Comparison of ENCODE assay signal across 8 mouse cellular contexts in the genomic region with DNA sequence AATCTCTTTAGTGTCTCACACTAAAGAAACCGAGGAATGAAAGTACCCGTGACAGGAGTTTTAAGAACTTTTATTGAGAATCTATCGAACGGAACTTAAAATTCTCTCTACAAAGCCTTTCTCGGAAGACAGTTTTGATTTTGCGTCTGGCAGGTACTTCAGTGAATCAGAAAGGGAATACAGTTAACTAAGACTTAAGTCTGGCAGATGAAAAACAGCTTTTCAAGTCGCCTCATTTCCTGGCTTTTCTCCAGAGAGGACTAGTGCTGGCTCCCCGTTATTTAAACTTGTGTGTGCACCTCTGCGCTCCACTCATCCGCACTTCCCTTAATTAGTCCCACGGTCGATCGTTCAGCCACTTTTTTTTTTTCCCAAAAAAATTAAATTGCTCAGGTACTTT. TPM values are rescaled to one million over a fixed set of nuclear protein-coding genes. Genes with fewer than 3 reads are reported as not detected.
DNase-seq lines count a peak whose midpoint lies in the region; ATAC-seq and TF ChIP-seq lines count a peak whose summit lies in the region.

No protein-coding gene starts in this region.

- H3K9me3 ChIP-seq in midbrain, embryonic 16.5 days (replicated peaks; ENCODE audit: control insufficient read depth, low read length, poor library complexity, severe bottlenecking), result no peaks in the 10 kb centered on the region

- H3K27ac ChIP-seq in thymus, adult 2 months (ENCODE audit: control insufficient read depth, insufficient read depth, low read length), result peak overlapping the region; percentile 35
- peak overlapping the region; percentile 87 for H3K27ac ChIP-seq in midbrain, embryonic 16.5 days (ENCODE audit: low read length)

- TF ChIP-seq POLR2A in thymus, adult 2 months (IDR thresholded peaks at IDR 0.05; ENCODE audit: control insufficient read depth, extremely low read depth, insufficient read depth, low read length, poor library complexity), result no peak

- TF ChIP-seq CTCF in thymus, adult 2 months (IDR thresholded peaks at IDR 0.05; ENCODE audit: borderline replicate concordance, control insufficient read depth, extremely low read depth, insufficient read depth, low read length, poor library complexity), result no peak

- peak overlapping the region; percentile 83 for H3K4me2 ChIP-seq in midbrain, embryonic 16.5 days (ENCODE audit: low read length)

- DNase-seq in embryo, embryonic 10 days (ENCODE audit: low spot score), result peak; percentile 46
- no peak for DNase-seq in embryo, embryonic 10.5 days (ENCODE audit: low spot score)
- peak; percentile 19 for DNase-seq in thymus, adult 2 months
- no peak for DNase-seq in thymus, postnatal 4 days
- DNase-seq in induced T-regulatory cell, adult 2 months (ENCODE audit: low read depth), result peak; percentile 51
- DNase-seq in urinary bladder, postnatal 4 days (ENCODE audit: low spot score in 2 of 2), result no peak
- no peak for DNase-seq in urinary bladder, postnatal 36 days (ENCODE audit: low spot score in 2 of 2)

- H3K36me3 ChIP-seq in thymus, adult 2 months (ENCODE audit: control insufficient read depth, insufficient read depth, low read length), result no peaks in the 10 kb centered on the region
- H3K36me3 ChIP-seq in midbrain, embryonic 16.5 days (ENCODE audit: control insufficient read depth, insufficient read depth, low read length), result no peaks in the 10 kb centered on the region

- 5% methylated on average over 13 of the region's 13 CpGs for WGBS in thymus, adult 2 months
- 0% methylated on average over 13 of the region's 13 CpGs for WGBS in midbrain, embryonic 16.5 days

- peaks cover 21% of the 10 kb centered on the region for H3K4me1 ChIP-seq in thymus, adult 2 months (replicated peaks; ENCODE audit: control insufficient read depth, insufficient read depth, low read length)
- peaks cover 27% of the 10 kb centered on the region for H3K4me1 ChIP-seq in midbrain, embryonic 16.5 days (ENCODE audit: control insufficient read depth, insufficient read depth, low read length)

- peak overlapping the region; percentile 97 for H3K9ac ChIP-seq in midbrain, embryonic 16.5 days (ENCODE audit: low read depth, low read length)

- no peaks in the 10 kb centered on the region for H3K27me3 ChIP-seq in thymus, adult 2 months (ENCODE audit: control insufficient read depth, insufficient read depth, low read length)
- no peaks in the 10 kb centered on the region for H3K27me3 ChIP-seq in midbrain, embryonic 16.5 days (ENCODE audit: control insufficient read depth, insufficient read depth, low read depth, low read length)

- no peak for ATAC-seq in midbrain, embryonic 16.5 days

- H3K4me3 ChIP-seq in thymus, adult 2 months (ENCODE audit: control insufficient read depth, insufficient read depth, low read length), result 0 out of 2 replicates have a peak overlapping the region, but pooled peaks have one; percentile 5
- peak overlapping the region; percentile 93 for H3K4me3 ChIP-seq in midbrain, embryonic 16.5 days (ENCODE audit: low read depth, low read length)

RNA-seq across cellular contexts. Expression of gene Rragd, which starts 1.4 kb away (rescaled TPM):
- polyA plus RNA-seq in thymus, adult 2 months (2012; rRNA removed), result 6.8 and 9.7 TPM in 2 replicates
- 38.3 and 39.4 TPM in 2 replicates for polyA plus RNA-seq in midbrain, embryonic 16.5 days (2015; fragmentation: Nextera tagmentation; extraction: Ambion mirVana)

RNA-seq across cellular contexts. Expression of gene Ankrd6, which starts 33.6 kb away (rescaled TPM):
- polyA plus RNA-seq in thymus, adult 2 months (2012; rRNA removed), result 12.5 and 12.6 TPM in 2 replicates
- polyA plus RNA-seq in midbrain, embryonic 16.5 days (2015; fragmentation: Nextera tagmentation; extraction: Ambion mirVana), result 35.7 and 37.9 TPM in 2 replicates

RNA-seq across cellular contexts. Expression of gene Ube2j1, which starts 47.0 kb away (rescaled TPM):
- polyA plus RNA-seq in thymus, adult 2 months (2012; rRNA removed), result 28.7 and 30.1 TPM in 2 replicates
- polyA plus RNA-seq in midbrain, embryonic 16.5 days (2015; fragmentation: Nextera tagmentation; extraction: Ambion mirVana), result 63.2 and 66.4 TPM in 2 replicates

Comparison
In these comparisons a context has a peak if more than half of its experiments do, and no peak if none do; other contexts are left out.
1. DNase-seq: peak in embryo, embryonic 10 days (single experiment), thymus, adult 2 months (single experiment) and induced T-regulatory cell, adult 2 months (single experiment); none in embryo, embryonic 10.5 days (single experiment), thymus, postnatal 4 days (single experiment), urinary bladder, postnatal 4 days (0 of 2) and urinary bladder, postnatal 36 days (0 of 2).